Mouse (Mus musculus): ENCODE data around the gene Ccdc85b. TPM values are rescaled to one million over a fixed set of nuclear protein-coding genes. Genes with fewer than 3 reads are reported as not detected.

Ccdc85b gene
- total RNA-seq, 4 experiments from 2014 or later: 26.2 to 30.7 (median 29.4) TPM

- DNase-seq (ENCODE audit: low spot score in 2 of 2): peak; percentile 95 to 97
Observed at GRCm38 (mm10) chr19:5456922-5457745, 560 bp downstream of the Ccdc85b start.

GRCm38 (mm10) chr19:5456241-5456921 lies 1.3 kb downstream of the Ccdc85b start:
- no peak for DNase-seq (ENCODE audit: low spot score in 2 of 2)

- no peak for DNase-seq (ENCODE audit: low spot score in 2 of 2)
Observed at GRCm38 (mm10) chr19:5455568-5455967, 2.1 kb downstream of the Ccdc85b start.

- no peak for DNase-seq (ENCODE audit: low spot score in 2 of 2)
Observed at GRCm38 (mm10) chr19:5455037-5455436, 2.7 kb downstream of the Ccdc85b start.

- DNase-seq (ENCODE audit: low spot score in 2 of 2): no peak
Observed at GRCm38 (mm10) chr19:5451766-5452165, 5.9 kb downstream of the Ccdc85b start.

GRCm38 (mm10) chr19:5449673-5450072 lies 8.0 kb downstream of the Ccdc85b start:
- no peak for DNase-seq (ENCODE audit: low spot score in 2 of 2)

GRCm38 (mm10) chr19:5448354-5449150 lies 9.1 kb downstream of the Ccdc85b start:
- no peak for DNase-seq (ENCODE audit: low spot score in 2 of 2)

GRCm38 (mm10) chr19:5447515-5448353 lies 10.0 kb downstream of the Ccdc85b start, which contains the start of gene Fosl1:
Gene Fosl1, plus strand, starts transcription at chr19:5447547.
- DNase-seq (ENCODE audit: low spot score in 2 of 2): peak in 1 of 2 experiments; percentile 67

- no peak for DNase-seq (ENCODE audit: low spot score in 2 of 2)
Observed at GRCm38 (mm10) chr19:5445747-5446146, 11.9 kb downstream of the Ccdc85b start.

GRCm38 (mm10) chr19:5444954-5445353 lies 12.7 kb downstream of the Ccdc85b start:
- DNase-seq (ENCODE audit: low spot score in 2 of 2): no peak

GRCm38 (mm10) chr19:5444371-5444908 lies 13.3 kb downstream of the Ccdc85b start:
- DNase-seq (ENCODE audit: low spot score in 2 of 2): no peak

GRCm38 (mm10) chr19:5433951-5434350 lies 23.7 kb downstream of the Ccdc85b start:
- no peak for DNase-seq (ENCODE audit: low spot score in 2 of 2)

GRCm38 (mm10) chr19:5432992-5433852 lies 24.5 kb downstream of the Ccdc85b start:
- no peak for DNase-seq (ENCODE audit: low spot score in 2 of 2)

- no peak for DNase-seq (ENCODE audit: low spot score in 2 of 2)
Observed at GRCm38 (mm10) chr19:5431911-5432464, 25.7 kb downstream of the Ccdc85b start.

GRCm38 (mm10) chr19:5430408-5430807 lies 27.3 kb downstream of the Ccdc85b start:
- DNase-seq (ENCODE audit: low spot score in 2 of 2): no peak

- DNase-seq (ENCODE audit: low spot score in 2 of 2): no peak
Observed at GRCm38 (mm10) chr19:5429806-5430205, 27.9 kb downstream of the Ccdc85b start.

GRCm38 (mm10) chr19:5429219-5429618 lies 28.5 kb downstream of the Ccdc85b start:
- DNase-seq (ENCODE audit: low spot score in 2 of 2): no peak

- no peak for DNase-seq (ENCODE audit: low spot score in 2 of 2)
Observed at GRCm38 (mm10) chr19:5428083-5428482, 29.6 kb downstream of the Ccdc85b start.

GRCm38 (mm10) chr19:5426640-5427290 lies 30.9 kb downstream of the Ccdc85b start:
- no peak for DNase-seq (ENCODE audit: low spot score in 2 of 2)
